Mouse (Mus musculus): ENCODE data around the gene Pms2. TPM values are rescaled to one million over a fixed set of nuclear protein-coding genes. Genes with fewer than 3 reads are reported as not detected.
A peak's percentile ranks its signal among the peaks of the same experiment; 100 is the strongest.

Gene Pms2
- total and polyA plus RNA-seq, 3 experiments, result 16.5 to 17.3 TPM; not detected in 1

DNA sequence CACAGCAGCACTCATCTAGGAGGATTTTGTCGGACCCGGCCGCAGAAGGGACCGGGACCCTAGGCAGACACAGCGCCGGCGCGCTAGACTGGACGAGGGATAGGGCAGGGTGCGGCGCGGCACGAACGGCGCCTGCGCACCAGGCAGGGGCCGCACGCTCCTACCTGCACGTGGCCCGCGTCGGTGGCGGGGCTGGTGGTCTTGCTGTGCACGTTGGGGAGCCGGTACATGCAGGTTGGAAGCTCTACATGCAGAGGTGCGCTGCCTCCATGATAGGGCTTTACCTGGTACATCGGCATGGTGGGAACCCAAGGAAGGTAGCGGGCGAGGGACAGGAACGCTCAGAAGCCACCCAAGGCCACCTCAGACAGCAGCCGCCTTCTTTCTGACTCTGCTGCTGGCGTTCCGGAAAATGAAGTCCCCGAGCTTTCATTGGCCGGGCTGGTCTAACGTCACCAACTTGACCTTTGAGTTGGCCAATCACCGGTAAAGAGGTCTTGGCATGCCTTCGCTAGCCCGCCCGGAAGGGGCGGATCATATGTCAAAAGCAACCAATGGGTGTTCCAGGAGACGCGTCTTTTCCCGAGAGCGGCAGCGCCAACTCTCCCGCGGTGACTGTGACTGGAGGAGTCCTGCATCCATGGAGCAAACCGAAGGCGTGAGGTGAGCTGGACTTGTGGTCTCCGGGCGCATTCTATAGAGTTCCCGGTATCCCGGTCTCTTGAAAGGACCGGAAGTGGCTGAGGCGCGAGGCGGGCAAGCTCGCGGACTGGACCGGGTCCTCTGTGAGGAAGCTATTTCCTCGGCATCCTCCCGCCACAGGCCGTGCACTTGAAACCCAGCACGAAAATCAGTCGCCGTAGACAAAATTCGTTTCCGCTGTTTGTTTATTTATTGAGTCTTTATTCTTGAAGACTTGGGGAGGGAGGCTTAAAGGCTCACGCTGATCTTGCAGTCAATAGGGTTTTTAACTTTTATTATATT lies at the start of gene Pms2, which contains the start of gene Aimp2 (continued):
- TF ChIP-seq MAX (IDR thresholded peaks at IDR 0.05; ENCODE audit: low read length) (peak; percentile 97), BHLHE40 (IDR thresholded peaks at IDR 0.05; ENCODE audit: borderline replicate concordance, low read depth, low read length) (no peak), TCF12 (IDR thresholded peaks at IDR 0.05; ENCODE audit: low read depth, low read length) (peak; percentile 25; the same call in 1 of the 2 replicates), SIN3A (IDR thresholded peaks at IDR 0.05; ENCODE audit: low read length) (peak; percentile 96), RCOR1 (IDR thresholded peaks at IDR 0.05; ENCODE audit: low read depth, low read length) (no peak)

- H3K36me3 ChIP-seq (ENCODE audit: control insufficient read depth in 1 of 2, insufficient read depth in 2 of 2, low read length in 2 of 2), result peaks cover 0 to 10% of the 10 kb centered on the region in 2 experiments; a peak in 1 of 4 replicates
Measured at GRCm38 (mm10) chr5:143871547-143872169, 38.1 kb upstream of the Pms2 start.

DNA sequence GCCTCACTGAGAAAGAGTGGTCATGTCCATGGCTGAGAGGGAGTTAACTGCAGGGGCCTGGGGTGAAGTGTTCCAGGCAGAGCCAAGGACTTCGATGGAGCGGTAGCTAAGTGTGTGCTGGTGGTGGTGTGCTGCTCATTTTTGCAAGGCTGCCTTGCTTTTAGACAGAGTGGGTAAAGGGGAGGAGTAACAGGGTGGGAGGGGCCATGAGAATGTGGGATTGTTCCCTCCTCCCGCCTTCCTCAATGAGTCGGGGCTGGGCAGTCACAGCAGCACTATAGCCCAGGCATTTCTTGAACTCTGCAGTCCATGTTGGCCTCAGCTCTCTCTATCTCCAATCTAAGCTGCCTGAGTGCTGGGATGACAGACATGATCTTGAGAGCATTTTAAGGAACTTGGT lies 35.2 kb upstream of the Pms2 start:
- Histone ChIP-seq H3K79me2 (ENCODE audit: control insufficient read depth, insufficient read depth, low read length, poor library complexity) (no peaks in the 10 kb centered on the region; the same call in 1 of the 2 replicates), H3K9me3 (replicated peaks; ENCODE audit: insufficient read depth, low read length) (no peaks in the 10 kb centered on the region), H3K4me1 (ENCODE audit: control insufficient read depth in 1 of 2, insufficient read depth in 2 of 2, low read length in 2 of 2) (no peaks in the 10 kb centered on the region), H3K9ac (ENCODE audit: control insufficient read depth, low read depth, low read length, poor library complexity, severe bottlenecking) (no peak overlapping the region), H3K27me3 (ENCODE audit: control insufficient read depth in 1 of 2, insufficient read depth in 2 of 2, low read length in 2 of 2) (no peaks in the 10 kb centered on the region), H3K27ac (ENCODE audit: control insufficient read depth, low read depth, low read length) (no peak overlapping the region), H3K36me3 (ENCODE audit: control insufficient read depth in 1 of 2, insufficient read depth in 2 of 2, low read length in 2 of 2) (peaks cover 0 to 13% of the 10 kb centered on the region in 2 experiments; a peak in 2 of 4 replicates), H3K4me3 (ENCODE audit: control insufficient read depth in 1 of 2, insufficient read depth in 1 of 2, low read depth in 2 of 2, low read length in 2 of 2) (no peak overlapping the region)
- no peak for TF ChIP-seq NELFE (IDR thresholded peaks at IDR 0.05; ENCODE audit: low read depth, low read length)
- no peak for TF ChIP-seq POLR2A (IDR thresholded peaks at IDR 0.05; ENCODE audit: control insufficient read depth in 1 of 2, insufficient read depth in 1 of 2, low read depth in 1 of 2, low read length in 2 of 2, poor library complexity in 1 of 2)
- no peak for TF ChIP-seq CHD2 (IDR thresholded peaks at IDR 0.05; ENCODE audit: low read length)
- no peak for DNase-seq (ENCODE audit: low read depth, low spot score)

More at GRCm38 (mm10) chr5:143871547-143872169, 38.1 kb upstream of the Pms2 start:
- Histone ChIP-seq H3K27ac (ENCODE audit: control insufficient read depth, low read depth, low read length) (no peak overlapping the region), H3K27me3 (ENCODE audit: control insufficient read depth in 1 of 2, insufficient read depth in 2 of 2, low read length in 2 of 2) (no peaks in the 10 kb centered on the region), H3K79me2 (ENCODE audit: control insufficient read depth, insufficient read depth, low read length, poor library complexity) (no peaks in the 10 kb centered on the region; the same call in 1 of the 2 replicates), H3K4me3 (ENCODE audit: control insufficient read depth in 1 of 2, insufficient read depth in 1 of 2, low read depth in 2 of 2, low read length in 2 of 2) (no peak overlapping the region), H3K9ac (ENCODE audit: control insufficient read depth, low read depth, low read length, poor library complexity, severe bottlenecking) (no peak overlapping the region), H3K4me1 (ENCODE audit: control insufficient read depth in 1 of 2, insufficient read depth in 2 of 2, low read length in 2 of 2) (no peaks in the 10 kb centered on the region), H3K9me3 (replicated peaks; ENCODE audit: insufficient read depth, low read length) (no peaks in the 10 kb centered on the region)
- DNase-seq (ENCODE audit: low read depth, low spot score), result no peak
- no peak for TF ChIP-seq GABPA (IDR thresholded peaks at IDR 0.05; ENCODE audit: low read depth, low read length)

DNA sequence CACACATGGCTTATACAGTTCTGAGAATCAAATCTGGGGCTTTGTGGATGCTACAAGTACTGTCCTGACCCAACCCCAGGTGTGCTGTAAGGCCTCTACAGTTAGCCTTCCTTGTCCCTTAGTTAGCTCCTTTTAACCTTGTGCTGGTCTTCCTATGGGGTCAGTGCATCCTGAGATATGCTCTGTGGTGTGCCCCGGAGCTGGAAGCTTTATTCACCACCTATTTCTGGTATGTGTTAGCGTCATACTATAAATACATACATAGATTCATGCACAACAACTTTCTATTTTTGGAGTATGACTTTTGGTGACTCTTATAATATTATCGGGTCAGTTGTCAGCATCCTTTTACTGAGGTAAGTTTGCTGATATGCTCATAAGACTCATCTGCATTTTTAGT lies 24.5 kb upstream of the Pms2 start:
- no peak for DNase-seq (ENCODE audit: low read depth, low spot score)
- no peaks in the 10 kb centered on the region for H3K79me2 ChIP-seq (ENCODE audit: control insufficient read depth, insufficient read depth, low read length, poor library complexity)
- no peaks in the 10 kb centered on the region for H3K27me3 ChIP-seq (ENCODE audit: control insufficient read depth in 1 of 2, insufficient read depth in 2 of 2, low read length in 2 of 2)
- no peak overlapping the region for H3K9ac ChIP-seq (ENCODE audit: control insufficient read depth, low read depth, low read length, poor library complexity, severe bottlenecking)
- no peak overlapping the region for H3K4me3 ChIP-seq (ENCODE audit: control insufficient read depth in 1 of 2, insufficient read depth in 1 of 2, low read depth in 2 of 2, low read length in 2 of 2)
- H3K27ac ChIP-seq (ENCODE audit: control insufficient read depth, low read depth, low read length), result no peak overlapping the region
- H3K4me1 ChIP-seq (ENCODE audit: control insufficient read depth in 1 of 2, insufficient read depth in 2 of 2, low read length in 2 of 2), result no peaks in the 10 kb centered on the region
- H3K36me3 ChIP-seq (ENCODE audit: control insufficient read depth in 1 of 2, insufficient read depth in 2 of 2, low read length in 2 of 2), result peaks cover 0 to 15% of the 10 kb centered on the region in 2 experiments; a peak in 2 of 4 replicates
- no peaks in the 10 kb centered on the region for H3K9me3 ChIP-seq (replicated peaks; ENCODE audit: insufficient read depth, low read length)
- TF ChIP-seq JUND (IDR thresholded peaks at IDR 0.05; ENCODE audit: low read depth, low read length) (no peak), UBTF (IDR thresholded peaks at IDR 0.05; ENCODE audit: borderline replicate concordance, insufficient read depth, low read depth, low read length) (no peak), MAX (IDR thresholded peaks at IDR 0.05; ENCODE audit: low read length) (no peak), KAT2A (conservative IDR thresholded peaks at IDR 0.05; ENCODE audit: low read depth, low read length) (no peak), NELFE (IDR thresholded peaks at IDR 0.05; ENCODE audit: low read depth, low read length) (no peak), MYC (IDR thresholded peaks at IDR 0.05; ENCODE audit: low read depth, low read length) (no peak), ZMIZ1 (IDR thresholded peaks at IDR 0.05; ENCODE audit: low read depth, low read length) (no peak), ETS1 (IDR thresholded peaks at IDR 0.05; ENCODE audit: low read depth, low read length) (no peak), RCOR1 (IDR thresholded peaks at IDR 0.05; ENCODE audit: low read depth, low read length) (no peak), ZNF384 (IDR thresholded peaks at IDR 0.05; ENCODE audit: low read depth, low read length) (no peak), MAZ (IDR thresholded peaks at IDR 0.05; ENCODE audit: low read depth, low read length) (no peak)
